Mouse (Mus musculus): Measurements from ENCODE around the gene Rnf41. TPM values are rescaled to one million over a fixed set of nuclear protein-coding genes. Genes with fewer than 3 reads are reported as not detected.

Rnf41 gene
- polyA plus RNA-seq (2014; fragmentation: Nextera tagmentation; extraction: Ambion mirVana) = 80.3 and 96.2 TPM in 2 replicates

DNA sequence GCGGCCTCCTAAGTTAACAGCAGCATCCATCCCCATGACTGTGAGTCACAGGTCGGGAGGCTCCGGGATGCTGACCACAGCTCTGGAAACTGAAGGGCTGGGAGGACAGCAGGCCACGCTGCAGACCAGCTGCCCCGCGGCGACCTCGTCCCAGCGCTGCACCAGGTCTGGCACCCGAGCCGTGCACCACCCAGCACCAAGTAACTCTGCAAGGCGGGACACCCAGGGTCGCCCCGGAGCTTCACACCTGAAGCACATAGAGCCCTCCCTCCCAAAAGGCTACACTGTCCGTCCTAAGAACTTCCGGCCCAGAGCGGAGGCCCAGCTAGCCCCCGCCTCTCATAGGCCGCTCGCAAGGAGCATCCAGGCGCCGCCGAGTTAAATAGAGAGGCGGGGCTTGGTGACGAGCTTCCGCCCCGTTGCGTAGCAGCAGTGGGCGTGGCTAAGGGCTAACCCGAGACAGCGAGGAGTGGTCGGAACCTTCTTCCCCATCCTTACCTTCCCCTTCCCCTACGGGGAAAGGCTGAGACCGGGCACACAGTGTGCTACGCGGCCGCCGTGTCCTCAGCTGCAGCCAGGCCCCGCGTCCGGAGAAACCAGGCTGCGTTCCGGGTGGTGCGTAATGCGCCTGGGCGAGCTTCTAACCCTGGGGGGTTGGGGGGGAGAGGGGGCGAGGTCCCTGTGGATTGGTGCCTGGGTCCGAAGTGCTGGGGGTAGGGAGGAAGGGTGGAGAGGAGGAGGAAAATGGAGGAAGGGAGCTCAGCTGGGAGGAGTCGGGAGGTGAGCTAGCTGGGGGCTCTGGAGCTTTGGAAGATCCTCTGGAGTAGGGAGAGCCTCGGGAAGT lies at the start of gene Rnf41, which contains the start of gene Nabp2:
Gene Rnf41, plus strand, starts transcription at position 447 of the 844 bp plus-strand sequence.
Gene Nabp2, minus strand, starts transcription at position 282 of the 844 bp plus-strand sequence.
- Histone ChIP-seq H3K9me3 (ENCODE audit: control insufficient read depth, low read length) (no peaks in the 10 kb centered on the region), H3K27ac (replicated peaks; ENCODE audit: low read depth, low read length) (peak within 1 kb of the TSS; percentile 93), H3K4me3 (replicated peaks; ENCODE audit: low read depth, low read length) (peak within 1 kb of the TSS; percentile 97), H3K4me1 (ENCODE audit: control insufficient read depth, insufficient read depth, low read length) (peaks cover 25% of the 10 kb centered on the region), H3K4me2 (ENCODE audit: low read length) (peak within 1 kb of the TSS; percentile 98), H3K27me3 (ENCODE audit: control insufficient read depth, insufficient read depth, low read length) (no peaks in the 10 kb centered on the region), H3K9ac (replicated peaks; ENCODE audit: low read length) (peak within 1 kb of the TSS; percentile 84), H3K36me3 (ENCODE audit: control insufficient read depth, insufficient read depth, low read length) (peaks cover 30% of the 10 kb centered on the region)
- under 1% methylated on average over 50 of the region's 50 CpGs for WGBS
- peak; percentile 93 for ATAC-seq (ENCODE audit: low FRiP score, low TSS enrichment)
- peak; percentile 99 for DNase-seq

DNA sequence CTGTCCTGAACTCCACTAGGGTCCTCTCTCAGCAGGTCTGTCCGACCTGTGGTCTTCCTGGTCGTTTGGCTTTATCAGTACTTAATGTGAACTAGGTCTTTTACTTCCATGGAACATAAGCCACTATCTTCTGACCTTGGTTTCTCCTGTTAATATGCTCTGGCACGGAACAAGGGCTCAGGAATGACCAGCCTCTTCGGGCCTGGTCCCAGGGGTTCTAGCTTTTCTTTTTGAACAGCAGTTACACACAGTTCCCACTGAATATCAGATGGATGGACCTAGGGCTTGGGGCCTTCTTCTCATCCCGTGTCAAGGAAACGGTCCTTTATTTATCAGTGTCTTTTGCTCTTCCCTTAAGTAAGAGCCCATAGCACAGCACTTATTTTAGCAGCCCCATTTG lies 49.6 kb upstream of the Rnf41 start:
- Histone ChIP-seq H3K9ac (replicated peaks; ENCODE audit: low read length) (no peak overlapping the region), H3K27ac (replicated peaks; ENCODE audit: low read depth, low read length) (no peak overlapping the region), H3K4me1 (ENCODE audit: control insufficient read depth, insufficient read depth, low read length) (no peaks in the 10 kb centered on the region), H3K36me3 (ENCODE audit: control insufficient read depth, insufficient read depth, low read length) (peaks cover 74% of the 10 kb centered on the region), H3K27me3 (ENCODE audit: control insufficient read depth, insufficient read depth, low read length) (no peaks in the 10 kb centered on the region), H3K4me3 (replicated peaks; ENCODE audit: low read depth, low read length) (no peak overlapping the region), H3K9me3 (ENCODE audit: control insufficient read depth, low read length) (no peaks in the 10 kb centered on the region), H3K4me2 (ENCODE audit: low read length) (no peak overlapping the region)
- ATAC-seq (ENCODE audit: low FRiP score, low TSS enrichment) (no peak), DNase-seq (no peak)
- 94% methylated on average over 6 of the region's 6 CpGs for WGBS

DNA sequence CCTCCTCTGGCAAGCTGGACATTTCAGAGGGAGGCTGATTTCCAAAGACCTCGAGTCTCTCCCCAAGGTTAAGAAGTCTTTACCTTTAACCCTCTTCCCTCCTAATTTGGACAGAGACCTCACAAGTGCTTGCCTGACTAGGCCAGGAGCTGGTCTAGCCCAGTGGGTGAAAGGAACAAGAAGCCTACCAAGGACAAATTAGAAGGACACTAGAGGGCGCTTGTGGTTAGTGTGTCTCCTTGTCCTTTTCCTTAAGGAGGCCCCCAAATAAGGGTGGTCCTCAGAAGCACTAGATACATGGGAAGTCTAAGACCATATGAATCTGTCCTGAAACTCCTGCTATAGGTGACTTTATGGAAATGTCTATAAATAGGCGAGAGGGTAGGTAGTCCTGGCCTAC lies 48.9 kb upstream of the Rnf41 start:
- Histone ChIP-seq H3K4me2 (ENCODE audit: low read length) (no peak overlapping the region), H3K4me1 (ENCODE audit: control insufficient read depth, insufficient read depth, low read length) (peaks cover 3% of the 10 kb centered on the region), H3K4me3 (replicated peaks; ENCODE audit: low read depth, low read length) (no peak overlapping the region), H3K27me3 (ENCODE audit: control insufficient read depth, insufficient read depth, low read length) (no peaks in the 10 kb centered on the region), H3K27ac (replicated peaks; ENCODE audit: low read depth, low read length) (no peak overlapping the region), H3K36me3 (ENCODE audit: control insufficient read depth, insufficient read depth, low read length) (peaks cover 68% of the 10 kb centered on the region), H3K9me3 (ENCODE audit: control insufficient read depth, low read length) (no peaks in the 10 kb centered on the region), H3K9ac (replicated peaks; ENCODE audit: low read length) (no peak overlapping the region)
- DNase-seq (peak; percentile 84), ATAC-seq (ENCODE audit: low FRiP score, low TSS enrichment) (no peak)
- WGBS = 56% methylated on average over 3 of the region's 3 CpGs

DNA sequence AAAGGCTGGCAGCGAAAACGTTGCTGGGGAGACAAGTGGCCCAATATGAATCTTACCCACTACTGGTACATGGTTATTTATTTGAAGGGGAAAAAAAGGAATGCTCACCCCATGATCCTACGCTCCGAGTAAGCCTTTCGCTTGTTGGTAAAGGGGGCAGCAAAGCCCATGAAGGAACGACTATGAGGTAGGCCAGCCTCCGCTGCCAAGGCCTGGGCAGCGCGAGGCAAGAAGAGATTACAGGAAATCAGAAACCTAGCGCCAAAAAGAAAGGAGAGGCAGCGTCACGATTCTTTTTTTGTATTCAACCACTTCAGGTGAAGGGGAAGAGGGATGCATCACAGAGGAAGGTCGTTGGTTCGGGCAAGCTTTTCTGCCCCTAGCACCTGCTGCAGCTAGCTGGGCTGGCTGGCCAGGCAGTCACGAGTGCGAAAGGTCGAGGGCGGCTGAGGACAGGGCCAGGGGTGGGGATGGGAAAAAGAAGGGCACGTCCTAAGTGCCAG lies 43.5 kb upstream of the Rnf41 start:
- Histone ChIP-seq H3K27me3 (ENCODE audit: control insufficient read depth, insufficient read depth, low read length) (no peaks in the 10 kb centered on the region), H3K4me1 (ENCODE audit: control insufficient read depth, insufficient read depth, low read length) (peaks cover 17% of the 10 kb centered on the region), H3K9ac (replicated peaks; ENCODE audit: low read length) (peak overlapping the region; percentile 74), H3K27ac (replicated peaks; ENCODE audit: low read depth, low read length) (peak overlapping the region; percentile 98), H3K36me3 (ENCODE audit: control insufficient read depth, insufficient read depth, low read length) (peaks cover 15% of the 10 kb centered on the region), H3K4me2 (ENCODE audit: low read length) (peak overlapping the region; percentile 91), H3K9me3 (ENCODE audit: control insufficient read depth, low read length) (no peaks in the 10 kb centered on the region), H3K4me3 (replicated peaks; ENCODE audit: low read depth, low read length) (peak overlapping the region; percentile 61)
- DNase-seq = peak; percentile 29
- ATAC-seq (ENCODE audit: low FRiP score, low TSS enrichment) = no peak
- WGBS = 15% methylated on average over 19 of the region's 19 CpGs

DNA sequence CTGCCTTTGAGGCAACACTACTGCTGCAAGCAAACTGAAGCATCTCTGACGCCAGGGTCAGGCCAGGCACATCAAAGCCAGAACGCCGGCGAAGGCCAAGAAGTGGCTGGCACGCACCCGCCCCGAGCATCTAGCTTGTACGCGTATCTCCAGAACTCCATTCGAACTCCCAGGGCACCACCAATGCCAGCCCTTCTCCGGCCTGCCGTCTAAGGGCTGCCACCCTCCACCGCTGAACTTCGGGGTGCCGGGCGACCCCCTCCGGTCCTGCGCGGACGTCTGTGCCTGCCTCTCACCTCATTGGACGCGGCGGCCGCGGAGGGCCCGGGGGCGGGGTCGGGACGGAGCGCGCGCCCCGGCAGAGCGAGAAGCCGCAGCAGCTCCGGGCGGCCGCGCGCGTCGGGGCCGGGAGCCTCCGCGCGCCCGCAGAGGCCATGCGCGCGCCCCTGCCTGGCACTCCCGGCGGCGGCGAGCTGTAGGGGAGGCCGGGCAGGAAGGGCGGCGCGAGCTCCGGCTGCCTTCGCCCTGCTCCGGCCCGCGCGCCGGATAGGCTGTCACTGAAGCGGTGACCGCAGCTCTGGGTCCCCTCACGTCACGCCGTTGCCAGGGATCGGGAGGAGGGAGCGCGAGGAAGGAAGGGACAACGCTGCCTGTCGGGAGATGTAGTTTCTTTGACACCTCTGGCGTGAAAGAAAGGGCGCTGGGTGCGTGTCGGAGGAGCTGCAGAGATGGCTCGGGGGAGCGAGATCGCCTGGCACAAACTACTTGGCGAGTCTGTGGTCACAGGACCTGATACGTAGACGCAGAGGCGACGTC lies 42.8 kb upstream of the Rnf41 start, which contains the start of gene Coq10a:
Gene Coq10a, minus strand, starts transcription at position 596 of the 816 bp plus-strand sequence.
- WGBS = under 1% methylated on average over 84 of the region's 87 CpGs
- peak within 1 kb of the TSS; percentile 74 for H3K9ac ChIP-seq (replicated peaks; ENCODE audit: low read length)
- H3K4me2 ChIP-seq (ENCODE audit: low read length) = peak within 1 kb of the TSS; percentile 91
- no peaks in the 10 kb centered on the region for H3K27me3 ChIP-seq (ENCODE audit: control insufficient read depth, insufficient read depth, low read length)
- H3K4me3 ChIP-seq (replicated peaks; ENCODE audit: low read depth, low read length) = peak within 1 kb of the TSS; percentile 61
- peak; percentile 94 for ATAC-seq (ENCODE audit: low FRiP score, low TSS enrichment)
- H3K36me3 ChIP-seq (ENCODE audit: control insufficient read depth, insufficient read depth, low read length) = peaks cover 8% of the 10 kb centered on the region
- no peaks in the 10 kb centered on the region for H3K9me3 ChIP-seq (ENCODE audit: control insufficient read depth, low read length)
- peak within 1 kb of the TSS; percentile 98 for H3K27ac ChIP-seq (replicated peaks; ENCODE audit: low read depth, low read length)
- peak; percentile 95 for DNase-seq
- peaks cover 17% of the 10 kb centered on the region for H3K4me1 ChIP-seq (ENCODE audit: control insufficient read depth, insufficient read depth, low read length)

DNA sequence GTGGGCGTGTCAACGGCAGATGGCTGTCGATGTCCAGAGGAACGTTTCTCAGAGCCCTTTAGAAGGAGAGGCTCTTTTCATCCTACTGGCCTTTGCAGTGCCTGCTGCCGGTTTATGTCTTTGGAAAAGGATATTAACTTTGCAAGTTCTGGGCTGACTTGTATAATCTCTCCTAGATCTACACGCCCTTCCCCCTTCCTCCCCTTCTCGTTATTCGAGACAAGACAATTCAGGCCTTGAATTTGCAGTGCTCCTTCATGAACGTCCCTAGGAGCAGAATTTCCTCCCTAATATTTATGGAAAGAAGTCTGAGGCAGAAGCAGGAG lies 42.3 kb upstream of the Rnf41 start:
- Histone ChIP-seq H3K9ac (replicated peaks; ENCODE audit: low read length) (peak overlapping the region; percentile 74), H3K4me2 (ENCODE audit: low read length) (peak overlapping the region; percentile 91), H3K27ac (replicated peaks; ENCODE audit: low read depth, low read length) (peak overlapping the region; percentile 98), H3K4me1 (ENCODE audit: control insufficient read depth, insufficient read depth, low read length) (peaks cover 17% of the 10 kb centered on the region), H3K36me3 (ENCODE audit: control insufficient read depth, insufficient read depth, low read length) (peaks cover 5% of the 10 kb centered on the region; the same call in 1 of the 2 replicates), H3K9me3 (ENCODE audit: control insufficient read depth, low read length) (no peaks in the 10 kb centered on the region), H3K4me3 (replicated peaks; ENCODE audit: low read depth, low read length) (peak overlapping the region; percentile 61), H3K27me3 (ENCODE audit: control insufficient read depth, insufficient read depth, low read length) (no peaks in the 10 kb centered on the region)
- 6% methylated on average over 9 of the region's 9 CpGs for WGBS
- DNase-seq (no peak), ATAC-seq (ENCODE audit: low FRiP score, low TSS enrichment) (no peak; the same call in 1 of the 2 replicates)

DNA sequence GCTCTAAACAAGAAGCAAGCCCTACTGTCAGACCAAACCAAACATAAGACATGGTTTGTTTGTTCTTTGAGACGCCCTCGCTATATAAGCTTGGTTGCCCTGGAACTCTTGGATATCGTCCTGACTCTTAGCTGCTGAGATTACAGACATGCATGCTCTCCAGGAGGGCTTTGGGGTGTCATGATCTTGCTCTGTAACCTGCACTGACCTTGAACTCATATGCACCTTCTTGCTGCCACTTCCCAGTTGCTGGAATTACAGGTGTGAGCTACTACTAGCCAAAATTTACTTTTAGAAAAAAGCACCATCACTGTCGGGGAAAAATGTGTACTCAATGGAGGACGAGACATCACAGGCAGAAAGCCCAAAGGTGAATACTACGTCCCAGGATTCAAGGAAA lies 41.9 kb upstream of the Rnf41 start:
- Histone ChIP-seq H3K9ac (replicated peaks; ENCODE audit: low read length) (peak overlapping the region; percentile 74; the same call in 1 of the 2 replicates), H3K4me3 (replicated peaks; ENCODE audit: low read depth, low read length) (peak overlapping the region; percentile 61), H3K27ac (replicated peaks; ENCODE audit: low read depth, low read length) (peak overlapping the region; percentile 98), H3K4me1 (ENCODE audit: control insufficient read depth, insufficient read depth, low read length) (peaks cover 17% of the 10 kb centered on the region), H3K27me3 (ENCODE audit: control insufficient read depth, insufficient read depth, low read length) (no peaks in the 10 kb centered on the region), H3K4me2 (ENCODE audit: low read length) (peak overlapping the region; percentile 91), H3K9me3 (ENCODE audit: control insufficient read depth, low read length) (no peaks in the 10 kb centered on the region), H3K36me3 (ENCODE audit: control insufficient read depth, insufficient read depth, low read length) (peaks cover under 1% of the 10 kb centered on the region; the same call in 1 of the 2 replicates)
- no peak for DNase-seq
- 76% methylated on average over 6 of the region's 6 CpGs for WGBS
- ATAC-seq (ENCODE audit: low FRiP score, low TSS enrichment) = no peak

DNA sequence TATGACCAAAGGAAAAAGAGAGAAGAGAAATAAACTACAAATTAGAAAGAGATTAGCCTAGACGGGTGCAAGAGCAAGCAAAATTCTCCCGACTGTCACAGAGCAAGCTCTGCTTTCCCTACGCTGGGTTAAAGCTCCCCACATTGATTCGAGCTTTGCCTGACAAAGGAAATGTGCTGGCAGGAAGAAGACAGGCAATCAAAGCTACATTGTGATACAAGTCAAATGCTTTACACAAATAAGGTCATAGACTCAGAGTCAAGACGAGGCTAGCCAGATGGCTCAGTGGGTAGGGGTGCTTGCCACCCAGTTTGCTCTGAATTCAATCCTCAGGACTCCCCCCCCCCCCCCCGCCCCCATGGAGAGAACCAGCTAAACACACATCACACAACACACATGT lies 41.4 kb upstream of the Rnf41 start:
- H3K4me1 ChIP-seq (ENCODE audit: control insufficient read depth, insufficient read depth, low read length) = peaks cover 17% of the 10 kb centered on the region
- no peaks in the 10 kb centered on the region for H3K27me3 ChIP-seq (ENCODE audit: control insufficient read depth, insufficient read depth, low read length)
- no peak overlapping the region for H3K27ac ChIP-seq (replicated peaks; ENCODE audit: low read depth, low read length)
- H3K9ac ChIP-seq (replicated peaks; ENCODE audit: low read length) = no peak overlapping the region
- H3K9me3 ChIP-seq (ENCODE audit: control insufficient read depth, low read length) = no peaks in the 10 kb centered on the region
- H3K4me3 ChIP-seq (replicated peaks; ENCODE audit: low read depth, low read length) = no peak overlapping the region
- no peaks in the 10 kb centered on the region; the same call in 1 of the 2 replicates for H3K36me3 ChIP-seq (ENCODE audit: control insufficient read depth, insufficient read depth, low read length)
- ATAC-seq (ENCODE audit: low FRiP score, low TSS enrichment) (no peak), DNase-seq (no peak)
- WGBS = 60% methylated on average over 6 of the region's 6 CpGs
- no peak overlapping the region for H3K4me2 ChIP-seq (ENCODE audit: low read length)

All from midbrain, embryonic 14.5 days (tissue).